Mouse (Mus musculus) erythroid progenitor cell, adult 5-6 weeks (primary cell): ENCODE data around the gene P3h2. TPM values are rescaled to one million over a fixed set of nuclear protein-coding genes. Genes with fewer than 3 reads are reported as not detected.

Experiments
- ATAC-seq: replicated peaks from 2 replicates; pipeline ENCODE4 v1.8.0; 2016; ENCODE audit warnings: moderate number of reproducible peaks, mild to moderate bottlenecking, moderate TSS enrichment, inconsistent platforms; ENCODE audit not compliant: poor library complexity, low FRiP score, severe bottlenecking
- total RNA-seq, 2 experiments: library from RNA; stranded (forward) in 1 of 2; stranded (reverse) in 1 of 2; fragments of 150-400 nt in 1 of 2; fragments of 186-747, 209-891 nt in 1 of 2; gene quantifications; 2 replicates each; pipeline versions ENCODE4 v1.2.3 to v1.2.4; 2015 to 2017; ENCODE audit warnings: low replicate concordance in 2 of 2

P3h2 gene
- total RNA-seq (2015; ENCODE audit: low replicate concordance) (6.8 TPM in 1 of 2 replicates, not detected in the other), total RNA-seq (2017; ENCODE audit: low replicate concordance) (not detected in 2 replicates)

- no peak for ATAC-seq
Observed at GRCm38 (mm10) chr16:26105115-26105974, at the start of gene P3h2. Gene P3h2, minus strand, starts transcription at chr16:26105784.

- no peak for ATAC-seq
Observed at GRCm38 (mm10) chr16:26152258-26152657, 46.7 kb upstream of the P3h2 start.

GRCm38 (mm10) chr16:26150943-26151342 lies 45.4 kb upstream of the P3h2 start:
- ATAC-seq = no peak

DNA sequence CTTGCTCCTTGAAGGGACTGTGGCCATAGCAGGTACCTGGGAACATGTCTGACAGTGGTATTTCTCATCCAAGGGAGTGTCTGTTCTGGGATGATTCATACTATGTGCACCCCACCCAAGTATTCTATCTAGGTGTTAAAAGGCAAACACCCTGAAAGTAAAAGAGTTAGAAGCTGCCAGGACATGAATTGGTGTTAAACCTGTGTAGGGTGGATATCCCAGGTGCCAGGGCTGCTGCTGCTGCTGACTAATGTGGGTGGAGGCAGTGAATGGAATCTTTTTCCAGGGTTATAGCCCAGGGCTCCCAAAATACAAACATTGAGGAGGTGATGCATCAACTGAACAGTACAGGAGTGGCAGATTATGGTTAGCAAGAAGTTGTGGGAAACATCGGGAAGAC lies 41.3 kb upstream of the P3h2 start:
- no peak for ATAC-seq

- ATAC-seq = no peak
Observed at GRCm38 (mm10) chr16:26131126-26131525, 25.5 kb upstream of the P3h2 start.

DNA sequence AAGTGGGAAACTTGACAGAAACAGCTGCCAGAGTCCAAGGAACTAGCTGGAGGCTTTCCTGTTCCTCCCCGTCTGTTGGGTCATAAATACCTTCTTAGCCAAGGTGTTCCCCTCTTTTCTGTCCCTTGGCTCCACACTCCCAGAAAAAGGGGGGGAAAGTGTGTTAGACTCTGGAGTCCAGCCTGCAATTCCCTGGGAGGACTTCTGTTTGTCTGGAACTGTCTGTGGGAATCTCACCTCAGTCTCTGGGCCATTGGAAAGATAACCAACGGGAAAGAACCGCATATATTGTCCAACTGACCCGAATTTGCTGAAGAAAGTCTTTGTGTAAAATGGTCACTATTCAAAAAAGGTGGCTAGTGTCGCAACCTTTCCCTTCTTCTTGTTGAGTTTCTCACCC lies 1.0 kb upstream of the P3h2 start:
- no peak for ATAC-seq

DNA sequence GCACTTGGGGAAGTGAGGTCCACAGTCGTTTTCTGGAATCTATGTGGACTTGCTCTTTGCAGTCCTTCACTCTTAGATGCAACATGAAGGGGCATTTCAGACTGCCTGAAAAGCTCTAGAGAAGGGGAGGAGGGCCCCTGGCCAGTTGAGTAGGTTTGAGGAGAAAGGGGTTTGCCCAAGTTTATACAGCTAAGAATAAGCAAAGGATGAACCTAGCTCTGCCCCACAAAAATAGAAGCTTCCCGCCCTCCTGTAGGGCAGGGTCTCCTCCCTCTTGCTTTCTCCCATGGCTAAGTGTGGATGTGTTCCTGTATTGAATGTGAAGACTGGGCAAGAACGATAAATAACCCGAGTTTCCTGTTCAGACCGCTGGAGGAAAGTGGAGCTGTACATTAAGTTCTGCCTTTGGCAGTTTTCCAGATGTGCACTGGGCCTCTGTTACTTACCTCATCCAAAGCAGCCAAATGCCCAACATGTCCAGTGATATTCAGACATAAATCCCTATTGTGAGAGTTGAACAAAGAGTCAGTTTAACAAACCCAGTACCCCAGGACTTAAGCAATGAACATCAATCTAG lies 545 bp upstream of the P3h2 start:
- no peak for ATAC-seq

- ATAC-seq = no peak
Observed at GRCm38 (mm10) chr16:26104274-26104673, 1.3 kb downstream of the P3h2 start.

DNA sequence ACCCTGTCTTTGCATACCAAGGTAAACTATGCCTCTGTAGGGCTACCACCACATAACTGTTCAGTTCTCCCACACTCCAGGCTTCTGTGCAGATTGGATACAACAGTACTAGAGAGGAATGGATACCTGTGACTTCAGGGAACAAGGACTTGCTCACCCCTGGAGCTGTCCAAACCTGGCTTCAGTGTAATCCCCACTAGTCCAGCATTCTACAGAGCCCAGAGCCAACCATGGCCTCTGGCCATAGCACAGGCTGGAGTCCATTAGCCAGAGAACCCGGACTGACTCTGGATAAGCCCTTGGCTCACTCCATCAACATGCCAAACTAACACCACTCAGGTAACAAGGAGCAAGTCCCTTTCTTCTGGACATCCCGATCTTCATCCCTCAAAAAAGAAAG lies 2.7 kb downstream of the P3h2 start:
- no peak for ATAC-seq

GRCm38 (mm10) chr16:26100167-26100566 lies 5.4 kb downstream of the P3h2 start:
- ATAC-seq = no peak

DNA sequence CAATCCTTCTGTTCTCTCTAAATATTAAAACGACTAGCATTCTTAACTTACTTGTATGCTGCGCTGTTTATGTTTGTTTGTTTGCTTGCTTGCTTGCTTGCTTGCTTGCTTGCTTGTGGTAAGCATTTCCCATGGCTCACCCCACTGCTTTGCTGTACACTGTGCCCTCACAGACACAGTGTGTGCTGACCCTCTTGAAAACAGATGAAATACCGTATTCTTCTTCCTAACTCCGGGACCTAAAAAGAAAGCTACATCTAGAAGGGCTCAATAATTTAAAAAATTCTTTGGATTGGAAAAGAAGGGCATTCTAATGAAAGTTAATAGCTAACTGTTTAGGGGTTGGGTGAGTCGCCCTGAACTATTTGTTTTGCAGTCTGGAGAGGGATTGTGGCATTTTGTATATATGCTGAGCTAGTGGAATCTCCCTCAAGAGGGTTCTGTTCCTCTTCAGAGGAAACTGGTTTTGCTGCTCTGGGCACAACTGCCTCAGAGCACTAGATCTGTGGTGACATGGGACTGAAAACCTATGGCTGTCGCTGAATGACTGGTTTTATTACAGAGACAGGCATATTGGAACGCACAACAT lies 9.8 kb downstream of the P3h2 start:
- no peak for ATAC-seq

DNA sequence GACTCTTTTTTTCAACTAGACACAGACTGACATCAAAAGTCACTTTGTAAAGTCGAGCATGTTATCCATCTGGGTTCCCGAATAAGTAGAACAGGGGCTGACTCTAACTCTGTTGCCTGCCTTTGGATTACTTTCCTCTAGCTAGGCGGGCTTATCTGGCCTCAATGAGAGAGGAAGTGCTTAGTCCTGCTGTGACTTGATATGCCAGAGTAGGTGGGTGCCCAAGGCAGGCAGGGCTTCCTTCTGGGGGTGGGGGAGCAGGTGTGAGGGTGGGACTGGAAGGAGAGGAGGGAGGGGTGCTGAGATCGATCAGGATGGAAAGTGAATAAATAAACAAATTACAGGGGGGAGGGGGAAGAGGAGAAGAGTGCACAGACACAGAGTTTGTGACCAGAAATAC lies 11.7 kb downstream of the P3h2 start:
- ATAC-seq = no peak

- ATAC-seq = no peak
Observed at GRCm38 (mm10) chr16:26088976-26089375, 16.6 kb downstream of the P3h2 start.

GRCm38 (mm10) chr16:26088240-26088639 lies 17.3 kb downstream of the P3h2 start:
- no peak for ATAC-seq

GRCm38 (mm10) chr16:26086955-26087354 lies 18.6 kb downstream of the P3h2 start:
- ATAC-seq = no peak

- ATAC-seq = no peak
Observed at GRCm38 (mm10) chr16:26085160-26085559, 20.4 kb downstream of the P3h2 start.

DNA sequence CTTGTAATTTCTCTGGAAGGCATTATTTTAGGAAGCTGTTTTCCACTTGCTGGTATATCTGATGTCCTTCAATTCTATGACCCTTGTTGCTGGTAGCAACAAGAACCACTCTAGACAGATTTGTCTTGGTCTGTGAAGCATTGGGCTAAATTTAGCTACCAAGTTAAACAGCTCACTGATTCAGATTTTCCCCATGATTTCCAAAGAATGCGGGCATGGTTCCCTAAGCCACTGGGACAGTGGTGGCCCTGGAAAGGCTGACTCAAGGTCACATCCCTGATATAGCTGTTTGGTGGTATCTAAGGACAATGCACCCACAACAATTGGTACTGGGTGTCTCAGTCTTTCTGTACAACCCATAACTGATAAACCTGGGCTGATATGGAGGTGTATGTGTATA lies 22.8 kb downstream of the P3h2 start:
- no peak for ATAC-seq

DNA sequence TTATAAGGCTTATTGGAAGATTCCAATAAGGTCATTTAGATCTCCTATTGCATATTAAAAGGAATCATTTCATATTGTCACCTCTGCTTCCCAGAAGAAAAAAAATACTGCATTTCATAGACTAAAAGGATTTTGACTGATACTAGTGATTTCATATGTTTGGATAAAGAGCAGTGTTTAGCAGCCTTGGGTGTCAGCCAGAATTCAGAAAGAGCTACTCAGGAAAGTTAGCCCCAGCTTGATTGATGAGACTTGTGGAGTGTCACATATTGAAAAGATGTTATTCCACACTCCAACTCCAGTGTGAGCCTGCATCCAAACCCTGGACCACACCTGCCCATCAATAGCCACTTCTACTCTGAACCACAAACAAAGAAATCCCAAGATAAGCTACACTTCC lies 23.2 kb downstream of the P3h2 start:
- no peak for ATAC-seq

GRCm38 (mm10) chr16:26078923-26079351 lies 26.6 kb downstream of the P3h2 start:
- no peak for ATAC-seq

- no peak for ATAC-seq
Observed at GRCm38 (mm10) chr16:26078100-26078422, 27.5 kb downstream of the P3h2 start.
